Mouse (Mus musculus) T-helper 17 cell (primary cell): ENCODE measurements at regions not wholly inside any gene's neighbourhood (a gene's known extent, or its start where the extent isn't known, plus 50 kb on each side); places are given as distances from the start of the nearest gene placed in this dataset.

Experiments used
- in situ Hi-C, 2 experiments: fragments of 300-600 bp; cut with MboI, MseI; formaldehyde crosslinking; loops; 1 replicate in 1 of 2; 2 replicates in 1 of 2; pipeline ENCODE4 v1.15.1; 2025; ENCODE audit warnings: high pct_unique_total_duplicates in 2 of 2

GRCm38 (mm10) chr13:101565323-101565722 is 202.7 kb downstream of the Pik3r1 start:
- in situ Hi-C loops, result no loop called here

GRCm38 (mm10) chr13:101555371-101555874 is 212.6 kb downstream of the Pik3r1 start:
- in situ Hi-C loops, result no loop called here

GRCm38 (mm10) chr13:101553131-101553549 is 214.9 kb downstream of the Pik3r1 start:
- in situ Hi-C loops, result no loop called here

- in situ Hi-C loops, result no loop called here
Measured at GRCm38 (mm10) chr13:101552451-101552850, 215.6 kb downstream of the Pik3r1 start.

GRCm38 (mm10) chr13:101551068-101551467 is 216.9 kb downstream of the Pik3r1 start:
- in situ Hi-C loops, result no loop called here

GRCm38 (mm10) chr13:101550526-101550925 is 217.5 kb downstream of the Pik3r1 start:
- in situ Hi-C loops, result no loop called here

GRCm38 (mm10) chr13:101547887-101548286 is 220.1 kb downstream of the Pik3r1 start:
- in situ Hi-C loops, result loop anchor here (10.0 kb wide), 2 partner anchors 147 to 157 kb away; no protein-coding TSS in a partner anchor

GRCm38 (mm10) chr13:101547365-101547764 is 220.7 kb downstream of the Pik3r1 start:
- in situ Hi-C loops, result loop anchor here (10.0 kb wide), 2 partner anchors 147 to 157 kb away; no protein-coding TSS in a partner anchor

GRCm38 (mm10) chr13:101545344-101546181 is 222.5 kb downstream of the Pik3r1 start:
- in situ Hi-C loops, result loop anchor here (10.0 kb wide), 2 partner anchors 149 to 159 kb away; no protein-coding TSS in a partner anchor

- in situ Hi-C loops, result loop anchor here (10.0 kb wide), 2 partner anchors 154 to 164 kb away; no protein-coding TSS in a partner anchor
Measured at GRCm38 (mm10) chr13:101540391-101541191, 227.4 kb downstream of the Pik3r1 start.

GRCm38 (mm10) chr13:101538110-101538509 is 229.9 kb downstream of the Pik3r1 start:
- in situ Hi-C loops, result no loop called here

- in situ Hi-C loops, result no loop called here
Measured at GRCm38 (mm10) chr13:101536019-101536418, 232.0 kb downstream of the Pik3r1 start.

- in situ Hi-C loops, result no loop called here
Measured at GRCm38 (mm10) chr13:101535331-101535866, 232.6 kb downstream of the Pik3r1 start.

- in situ Hi-C loops, result no loop called here
Measured at GRCm38 (mm10) chr13:101534490-101534889, 233.5 kb downstream of the Pik3r1 start.

- in situ Hi-C loops, result no loop called here
Measured at GRCm38 (mm10) chr13:101532913-101533312, 235.1 kb downstream of the Pik3r1 start.

GRCm38 (mm10) chr13:101527691-101528090 is 240.3 kb downstream of the Pik3r1 start:
- in situ Hi-C loops, result no loop called here

- in situ Hi-C loops, result loop anchor here in 1 of 2 experiments (25.0 kb wide), 1 partner anchor 1113 kb away; no protein-coding TSS in a partner anchor
Measured at GRCm38 (mm10) chr13:101524781-101525180, 243.2 kb downstream of the Pik3r1 start.

GRCm38 (mm10) chr13:101524223-101524622 is 243.8 kb downstream of the Pik3r1 start:
- in situ Hi-C loops, result loop anchor here in 1 of 2 experiments (25.0 kb wide), 1 partner anchor 1113 kb away; no protein-coding TSS in a partner anchor

GRCm38 (mm10) chr13:101523492-101523891 is 244.5 kb downstream of the Pik3r1 start:
- in situ Hi-C loops, result loop anchor here in 1 of 2 experiments (25.0 kb wide), 1 partner anchor 1114 kb away; no protein-coding TSS in a partner anchor

- in situ Hi-C loops, result loop anchor here in 1 of 2 experiments (25.0 kb wide), 1 partner anchor 1115 kb away; no protein-coding TSS in a partner anchor
Measured at GRCm38 (mm10) chr13:101522597-101522996, 245.4 kb downstream of the Pik3r1 start.

- in situ Hi-C loops, result loop anchor here in 1 of 2 experiments (5.0 to 25.0 kb wide), 2 partner anchors 179 to 1124 kb away; no protein-coding TSS in a partner anchor
Measured at GRCm38 (mm10) chr13:101513354-101513753, 254.7 kb downstream of the Pik3r1 start.
